Mouse (Mus musculus) left cerebral cortex, postnatal 36 days (tissue): Measurements from ENCODE around the gene Socs5. TPM values are rescaled to one million over a fixed set of nuclear protein-coding genes. Genes with fewer than 3 reads are reported as not detected.
"Not testable (repeated sequence)": the region's sequence is repeated elsewhere in the genome, so short reads cannot be mapped to it uniquely, and the experiment has no call there.

Source experiments
- DNase-seq, 2 experiments: peaks; one replicate each; pipeline ENCODE4 v3.0.0; 2021 to 2022; ENCODE audit warnings: low spot score in 2 of 2, mixed read lengths in 1 of 2
- intact Hi-C: fragments of 180-260 bp; cut with DNase I; formaldehyde crosslinking; loops from one replicate; pipeline ENCODE4 v1.15.1; 2025
- total RNA-seq, 2 experiments: library from RNA; stranded (reverse); gene quantifications; 2 replicates each; pipeline ENCODE4 v1.2.3; 2021

The Socs5 gene
- total RNA-seq: 100 to 1,000 TPM; 112 to 120 TPM

GRCm38 (mm10) chr17:87107623-87108221 lies at the start of gene Socs5:
Gene Socs5, plus strand, starts transcription at chr17:87107679.
- DNase-seq: peak in 1 of 2 experiments; percentile 70

GRCm38 (mm10) chr17:87062639-87063038 lies 44.8 kb upstream of the Socs5 start:
- DNase-seq: no peak
- intact Hi-C loops: no loop called here

More at GRCm38 (mm10) chr17:87107623-87108221, at the start of gene Socs5:
- intact Hi-C loops: loop anchor here (5.0 kb wide), 3 partner anchors 55 to 145 kb away; partner anchors contain the start of gene Rhoq

- intact Hi-C loops: no loop called here
These were observed 44.0 kb upstream of the Socs5 start for GRCm38 (mm10) chr17:87063461-87063860.

GRCm38 (mm10) chr17:87063969-87064368 lies 43.5 kb upstream of the Socs5 start:
- intact Hi-C loops: no loop called here
- DNase-seq: no peak

More at GRCm38 (mm10) chr17:87063461-87063860, 44.0 kb upstream of the Socs5 start:
- no peak for DNase-seq

GRCm38 (mm10) chr17:87068997-87069396 lies 38.5 kb upstream of the Socs5 start:
- no peak for DNase-seq
- intact Hi-C loops: no loop called here

GRCm38 (mm10) chr17:87072183-87072582 lies 35.3 kb upstream of the Socs5 start:
- intact Hi-C loops, DNase-seq: not testable (repeated sequence)

GRCm38 (mm10) chr17:87072766-87073440 lies 34.6 kb upstream of the Socs5 start:
- intact Hi-C loops: no loop called here
- DNase-seq: no peak

- DNase-seq: no peak
These were observed 34.0 kb upstream of the Socs5 start for GRCm38 (mm10) chr17:87073470-87073869.

GRCm38 (mm10) chr17:87078217-87078616 lies 29.3 kb upstream of the Socs5 start:
- intact Hi-C loops, DNase-seq: not testable (repeated sequence)

More at GRCm38 (mm10) chr17:87073470-87073869, 34.0 kb upstream of the Socs5 start:
- intact Hi-C loops: no loop called here

- no peak for DNase-seq
- intact Hi-C loops: no loop called here
These were observed 26.8 kb upstream of the Socs5 start for GRCm38 (mm10) chr17:87080724-87081123.

GRCm38 (mm10) chr17:87082547-87082946 lies 24.9 kb upstream of the Socs5 start:
- no peak for DNase-seq
- intact Hi-C loops: no loop called here

GRCm38 (mm10) chr17:87083671-87084070 lies 23.8 kb upstream of the Socs5 start:
- intact Hi-C loops: no loop called here
- DNase-seq: no peak

GRCm38 (mm10) chr17:87085726-87086125 lies 21.8 kb upstream of the Socs5 start:
- no peak for DNase-seq
- intact Hi-C loops: no loop called here

GRCm38 (mm10) chr17:87089296-87089695 lies 18.2 kb upstream of the Socs5 start:
- DNase-seq: no peak
- intact Hi-C loops: no loop called here

- no peak for DNase-seq
- intact Hi-C loops: no loop called here
These were observed 14.4 kb upstream of the Socs5 start for GRCm38 (mm10) chr17:87093061-87093460.

- DNase-seq: no peak
- intact Hi-C loops: no loop called here
These were observed 10.5 kb upstream of the Socs5 start for GRCm38 (mm10) chr17:87096951-87097350.

GRCm38 (mm10) chr17:87097576-87097975 lies 9.9 kb upstream of the Socs5 start:
- intact Hi-C loops: no loop called here
- DNase-seq: no peak

GRCm38 (mm10) chr17:87100947-87101346 lies 6.5 kb upstream of the Socs5 start:
- intact Hi-C loops: no loop called here
- no peak for DNase-seq

- DNase-seq: no peak
- intact Hi-C loops: no loop called here
These were observed 4.8 kb upstream of the Socs5 start for GRCm38 (mm10) chr17:87102636-87103035.

GRCm38 (mm10) chr17:87103060-87103459 lies 4.4 kb upstream of the Socs5 start:
- DNase-seq: no peak
- intact Hi-C loops: no loop called here

GRCm38 (mm10) chr17:87104276-87104675 lies 3.2 kb upstream of the Socs5 start:
- no peak for DNase-seq
- intact Hi-C loops: no loop called here
